Mouse (Mus musculus) forebrain, postnatal 0 days (tissue): ENCODE measurements at regions not wholly inside any gene's neighbourhood (a gene's known extent, or its start where the extent isn't known, plus 50 kb on each side); places are given as distances from the start of the nearest gene placed in this dataset.
A peak's percentile ranks its signal among the peaks of the same experiment; 100 is the strongest.

ENCODE experiments used
- ATAC-seq: fragments of 200-750 bp; cut with Nextera tagmentation; 2 replicates; pipeline ENCODE4 v1.8.0; 2017; ENCODE audit warnings: mild to moderate bottlenecking, moderate library complexity
- DNase-seq: peaks from one replicate; pipeline ENCODE4 v3.0.0-alpha.2; 2015
- H3K27ac ChIP-seq: fragments of 300-500 bp; sonication (generic); 2 replicates; pipeline ENCODE4 v1.5.1; 2014; ENCODE audit warnings: low read depth, mild to moderate bottlenecking, antibody characterized with exemption, low read length, moderate library complexity, mixed read lengths
- H3K27me3 ChIP-seq: fragments of 300-500 bp; sonication (generic); 2 replicates; pipeline ENCODE4 v1.6.1; 2014; ENCODE audit warnings: mild to moderate bottlenecking, low read length, mixed read lengths; ENCODE audit not compliant: insufficient read depth
- H3K36me3 ChIP-seq: fragments of 300-500 bp; sonication (generic); 2 replicates; pipeline ENCODE4 v1.6.1; 2014; ENCODE audit warnings: mild to moderate bottlenecking, moderate library complexity; ENCODE audit not compliant: insufficient read depth
- H3K4me1 ChIP-seq: fragments of 300-500 bp; sonication (generic); 2 replicates; pipeline ENCODE4 v1.6.1; 2014; ENCODE audit warnings: antibody characterized with exemption; ENCODE audit not compliant: insufficient read depth
- H3K4me2 ChIP-seq: fragments of 300-500 bp; sonication (generic); 2 replicates; pipeline ENCODE4 v1.6.1; 2014; ENCODE audit warnings: low read depth, mild to moderate bottlenecking, moderate library complexity
- H3K4me3 ChIP-seq: fragments of 300-500 bp; sonication (generic); 2 replicates; pipeline ENCODE4 v1.5.1; 2014; ENCODE audit warnings: low read depth, low read length, mixed read lengths
- H3K9ac ChIP-seq: fragments of 300-500 bp; sonication (generic); 2 replicates; pipeline ENCODE4 v1.6.1; 2014; ENCODE audit warnings: mild to moderate bottlenecking
- H3K9me3 ChIP-seq: fragments of 300-500 bp; sonication (generic); 2 replicates; pipeline ENCODE4 v1.6.1; 2016; ENCODE audit warnings: low read length
- CTCF ChIP-seq: sonication (generic); IDR thresholded peaks from 2 replicates; pipeline ENCODE4 v1.5.1; 2016; ENCODE audit warnings: antibody characterized with exemption, control low read depth, low read depth
- WGBS: fragments of 180-500 bp; shearing (Covaris S2); extraction: QIAGEN DNeasy Blood & Tissue Kit; methylation state at CpG from one replicate; pipeline ENCODE4 v1.1.7; 2014; 5-methylcytosine and 5-hydroxymethylcytosine counted together

DNA sequence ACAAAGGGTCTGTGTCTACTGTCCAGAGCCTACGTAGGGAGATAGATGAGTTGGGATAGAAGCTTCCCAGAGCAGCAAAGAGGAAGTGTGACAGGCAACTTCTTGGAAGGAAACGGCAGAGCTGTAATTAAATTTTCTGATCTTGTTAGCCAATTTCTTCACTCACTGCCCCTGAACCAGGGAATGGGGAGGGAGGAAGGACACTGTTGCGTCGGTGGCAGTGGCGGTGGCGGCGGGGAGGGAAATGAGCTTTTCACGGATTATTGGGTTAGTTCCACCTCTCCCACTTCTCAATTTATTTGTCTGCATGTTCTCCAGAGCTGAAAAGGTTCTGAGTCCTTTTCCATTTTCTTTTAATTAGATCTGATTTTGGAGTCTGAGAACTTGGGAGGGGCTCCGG lies 298.4 kb upstream of the 9630041A04Rik start:
- H3K27me3 ChIP-seq, result no peaks in the 10 kb centered on the region
- no peak overlapping the region for H3K4me3 ChIP-seq
- H3K36me3 ChIP-seq, result no peaks in the 10 kb centered on the region
- H3K27ac ChIP-seq, result no peak overlapping the region
- H3K4me1 ChIP-seq, result no peaks in the 10 kb centered on the region
- ATAC-seq (no peak), DNase-seq (no peak)
- no peak for TF ChIP-seq CTCF
- no peaks in the 10 kb centered on the region for H3K9me3 ChIP-seq
- no peak overlapping the region for H3K4me2 ChIP-seq
- H3K9ac ChIP-seq, result no peak overlapping the region
- WGBS, result 52% methylated on average over 9 of the region's 9 CpGs

DNA sequence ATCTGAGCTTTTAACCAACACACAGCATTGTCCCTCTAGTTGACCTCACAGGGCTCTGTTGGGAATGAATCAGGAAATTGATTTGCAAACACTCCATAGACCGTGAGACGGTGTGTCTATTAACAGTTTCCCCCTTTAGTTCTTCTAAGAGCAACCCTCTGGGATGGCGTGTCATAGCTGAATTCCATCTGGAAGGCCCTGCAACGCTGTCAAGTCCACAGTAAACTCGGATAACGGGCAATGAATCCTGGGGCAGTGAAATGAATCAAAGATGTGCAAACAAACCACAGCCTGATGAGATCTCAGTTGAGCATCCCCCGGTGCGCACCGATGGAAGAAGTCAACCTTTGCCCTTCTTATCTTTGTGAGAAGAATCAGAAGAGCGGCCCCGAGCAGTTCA lies 302.3 kb upstream of the 9630041A04Rik start:
- no peak overlapping the region for H3K4me2 ChIP-seq
- H3K4me1 ChIP-seq, result no peaks in the 10 kb centered on the region
- TF ChIP-seq CTCF, result no peak
- no peaks in the 10 kb centered on the region for H3K36me3 ChIP-seq
- no peak overlapping the region for H3K9ac ChIP-seq
- H3K9me3 ChIP-seq, result no peaks in the 10 kb centered on the region
- WGBS, result 89% methylated on average over 11 of the region's 11 CpGs
- no peak overlapping the region for H3K27ac ChIP-seq
- no peak for ATAC-seq
- no peak for DNase-seq
- H3K4me3 ChIP-seq, result no peak overlapping the region
- no peaks in the 10 kb centered on the region for H3K27me3 ChIP-seq

GRCm38 (mm10) chr9:101555011-101555673 lies 303.5 kb upstream of the Ppp2r3a start:
- Histone ChIP-seq H3K36me3 (no peaks in the 10 kb centered on the region), H3K4me1 (no peaks in the 10 kb centered on the region), H3K9me3 (no peaks in the 10 kb centered on the region), H3K27me3 (no peaks in the 10 kb centered on the region), H3K4me3 (no peak overlapping the region), H3K9ac (no peak overlapping the region), H3K27ac (no peak overlapping the region), H3K4me2 (no peak overlapping the region)
- WGBS, result 74% methylated on average over 5 of the region's 5 CpGs
- no peak for TF ChIP-seq CTCF
- DNase-seq (no peak), ATAC-seq (no peak)

DNA sequence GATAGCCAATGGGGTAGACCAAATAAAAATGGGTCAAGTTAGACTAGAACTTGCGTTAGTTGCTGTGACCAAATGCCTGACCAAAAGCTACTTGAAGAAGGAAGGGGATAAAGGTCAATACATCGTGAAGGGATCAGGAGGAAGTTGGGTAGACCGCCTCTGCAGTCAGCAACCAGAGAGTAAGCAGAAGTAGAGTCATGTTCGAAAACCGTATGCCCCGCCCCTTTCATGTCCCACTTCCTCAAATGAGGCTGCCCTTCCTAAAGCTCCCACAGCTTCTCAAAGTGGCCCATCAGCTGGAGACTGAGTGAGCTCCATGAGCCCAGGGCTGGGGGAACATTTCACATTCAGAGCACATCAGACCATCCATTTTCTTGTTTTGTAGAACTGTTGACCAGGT lies 301.2 kb upstream of the Ppp2r3a start:
- H3K27ac ChIP-seq, result no peak overlapping the region
- H3K4me1 ChIP-seq, result no peaks in the 10 kb centered on the region
- no peak overlapping the region for H3K4me3 ChIP-seq
- H3K9ac ChIP-seq, result no peak overlapping the region
- DNase-seq, result no peak
- H3K4me2 ChIP-seq, result no peak overlapping the region
- H3K36me3 ChIP-seq, result no peaks in the 10 kb centered on the region
- H3K9me3 ChIP-seq, result 0 out of 2 replicates have a peak, but pooled peaks cover 4% of the 10 kb centered on the region
- WGBS, result 90% methylated on average over 6 of the region's 6 CpGs
- no peak for TF ChIP-seq CTCF
- no peaks in the 10 kb centered on the region for H3K27me3 ChIP-seq
- ATAC-seq, result no peak

DNA sequence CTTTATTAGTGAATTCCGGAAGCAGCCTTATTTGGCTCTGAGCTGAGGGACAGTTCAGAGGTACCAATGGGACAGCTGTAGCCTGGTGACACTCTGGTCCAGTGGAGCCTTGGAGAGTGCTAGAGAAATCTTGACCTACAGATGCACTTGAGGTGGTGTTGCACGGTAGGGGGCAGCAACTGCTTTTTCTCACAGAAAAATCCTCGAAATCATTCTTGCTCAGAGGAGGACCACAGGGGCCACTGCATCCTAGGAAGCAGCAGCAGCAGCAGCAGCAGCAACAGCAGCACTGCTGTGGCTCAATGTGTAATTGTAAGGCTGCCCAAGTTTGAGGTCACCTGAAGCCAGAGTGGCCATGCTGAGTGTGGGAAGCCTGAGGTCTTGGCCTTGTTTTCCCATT lies 299.7 kb upstream of the Ppp2r3a start:
- Histone ChIP-seq H3K9me3 (0 out of 2 replicates have a peak, but pooled peaks cover 4% of the 10 kb centered on the region), H3K9ac (no peak overlapping the region), H3K27ac (no peak overlapping the region), H3K4me3 (no peak overlapping the region), H3K27me3 (no peaks in the 10 kb centered on the region), H3K36me3 (no peaks in the 10 kb centered on the region), H3K4me2 (no peak overlapping the region), H3K4me1 (no peaks in the 10 kb centered on the region)
- ATAC-seq (no peak), DNase-seq (no peak)
- 74% methylated on average over 3 of the region's 3 CpGs for WGBS
- no peak for TF ChIP-seq CTCF

GRCm38 (mm10) chr9:101546213-101546832 lies 294.7 kb upstream of the Ppp2r3a start:
- 40% methylated on average over 10 of the region's 10 CpGs for WGBS
- no peak for DNase-seq
- peak; percentile 47; the same call in 1 of the 2 replicates for ATAC-seq

DNA sequence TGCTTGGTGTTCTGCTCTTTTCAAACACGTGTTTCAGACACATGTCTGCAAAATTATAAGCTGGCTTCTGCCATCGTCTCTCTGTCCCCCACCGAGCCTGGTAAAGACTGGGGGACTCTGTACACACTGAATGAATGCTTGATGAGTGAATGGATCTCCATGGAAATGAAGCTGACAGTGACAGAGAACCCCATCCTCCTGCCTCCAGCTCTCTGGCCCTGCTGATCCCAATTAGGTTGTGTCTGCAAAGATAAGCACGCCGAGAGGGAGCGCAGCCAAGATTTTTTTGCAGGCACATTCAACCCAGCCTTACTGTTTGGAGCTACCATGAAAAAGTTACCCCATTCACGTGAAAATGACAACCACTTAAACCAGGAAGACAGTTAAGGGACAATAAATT lies 266.5 kb upstream of the Ppp2r3a start:
- Histone ChIP-seq H3K9me3 (no peaks in the 10 kb centered on the region), H3K9ac (no peak overlapping the region), H3K4me3 (no peak overlapping the region), H3K36me3 (no peaks in the 10 kb centered on the region), H3K27ac (no peak overlapping the region), H3K4me1 (no peaks in the 10 kb centered on the region), H3K4me2 (no peak overlapping the region), H3K27me3 (no peaks in the 10 kb centered on the region)
- TF ChIP-seq CTCF, result no peak
- peak; percentile 51 for ATAC-seq
- DNase-seq, result peak; percentile 33
- 34% methylated on average over 7 of the region's 7 CpGs for WGBS

More at GRCm38 (mm10) chr9:101546213-101546832, 294.7 kb upstream of the Ppp2r3a start:
- Histone ChIP-seq H3K27ac (no peak overlapping the region), H3K36me3 (no peaks in the 10 kb centered on the region), H3K27me3 (no peaks in the 10 kb centered on the region), H3K4me3 (no peak overlapping the region), H3K4me1 (no peaks in the 10 kb centered on the region), H3K9me3 (0 out of 2 replicates have a peak, but pooled peaks cover 4% of the 10 kb centered on the region), H3K9ac (no peak overlapping the region), H3K4me2 (no peak overlapping the region)
- no peak for TF ChIP-seq CTCF
